Mouse (Mus musculus) brain, embryonic 14.5 days (tissue): ENCODE measurements around the gene Cmtm7.

Experiments
- CTCF ChIP-seq: fragments of 200-500 bp; IDR thresholded peaks from 2 replicates; pipeline ENCODE4 v1.5.1; 2012; ENCODE audit warnings: inconsistent platforms, mild to moderate bottlenecking, moderate library complexity, borderline replicate concordance; ENCODE audit not compliant: insufficient read depth, insufficient read length; ENCODE audit errors: extremely low read depth
- POLR2A ChIP-seq: fragments of 200-500 bp; IDR thresholded peaks from 2 replicates; pipeline ENCODE4 v1.6.1; 2012; ENCODE audit warnings: mild to moderate bottlenecking, inconsistent platforms, borderline replicate concordance; ENCODE audit not compliant: poor library complexity, insufficient read depth, insufficient read length, severe bottlenecking; ENCODE audit errors: extremely low read depth

DNA sequence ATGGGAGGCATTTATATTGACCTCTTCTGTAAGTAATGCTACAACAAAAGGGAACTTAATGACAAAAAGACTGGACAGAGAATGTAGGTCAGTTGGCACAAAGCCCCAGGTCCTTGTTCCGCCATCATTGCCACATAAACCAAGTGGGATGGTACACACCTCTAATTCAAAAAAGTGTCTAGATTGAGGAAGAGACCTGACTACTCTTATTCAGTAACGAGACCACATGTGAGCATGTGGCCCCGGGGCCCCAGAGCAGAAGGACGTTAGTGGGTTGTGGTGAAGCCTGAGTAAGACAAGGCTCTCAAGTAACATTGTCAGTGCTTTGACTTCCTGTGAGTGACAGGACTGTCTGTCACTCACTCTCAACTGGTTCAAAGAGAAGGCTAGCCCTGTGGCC, 11.4 kb downstream of the Cmtm7 start:
- no peak for TF ChIP-seq CTCF
- no peak for TF ChIP-seq POLR2A
